Mouse (Mus musculus) intestine, postnatal 0 days (tissue): Measurements from ENCODE around the gene Babam2. TPM values are rescaled to one million over a fixed set of nuclear protein-coding genes. Genes with fewer than 3 reads are reported as not detected.

Source experiments
- ATAC-seq: fragments of 200-750 bp; cut with Nextera tagmentation; 2 replicates; pipeline ENCODE4 v1.8.0; 2017; ENCODE audit warnings: mild to moderate bottlenecking, moderate TSS enrichment, moderate library complexity
- H3K27ac ChIP-seq: fragments of 300-500 bp; sonication (generic); 2 replicates; pipeline ENCODE4 v1.5.1; 2014; ENCODE audit warnings: mild to moderate bottlenecking, low read depth, low read length, moderate library complexity
- H3K27me3 ChIP-seq: fragments of 300-500 bp; sonication (generic); replicated peaks from 2 replicates; pipeline ENCODE4 v1.6.1; 2014; ENCODE audit warnings: low read length, mixed read lengths; ENCODE audit not compliant: control insufficient read depth, insufficient read depth
- H3K36me3 ChIP-seq: fragments of 300-500 bp; sonication (generic); 2 replicates; pipeline ENCODE4 v1.6.1; 2014; ENCODE audit warnings: mild to moderate bottlenecking, moderate library complexity; ENCODE audit not compliant: control insufficient read depth, insufficient read depth
- H3K4me1 ChIP-seq: fragments of 300-500 bp; sonication (generic); replicated peaks from 2 replicates; pipeline ENCODE4 v1.6.1; 2014; ENCODE audit warnings: antibody characterized with exemption, low read length, mixed read lengths; ENCODE audit not compliant: control insufficient read depth, insufficient read depth
- H3K4me2 ChIP-seq: fragments of 300-500 bp; sonication (generic); replicated peaks from 2 replicates; pipeline ENCODE4 v1.6.1; 2014; ENCODE audit warnings: low read depth, mild to moderate bottlenecking, moderate library complexity
- H3K4me3 ChIP-seq: fragments of 300-500 bp; sonication (generic); 2 replicates; pipeline ENCODE4 v1.5.1; 2014; ENCODE audit warnings: low read depth, low read length
- H3K9ac ChIP-seq: fragments of 300-500 bp; sonication (generic); 2 replicates; pipeline ENCODE4 v1.6.1; 2014; ENCODE audit warnings: mild to moderate bottlenecking, low read depth, low read length
- H3K9me3 ChIP-seq: fragments of 300-500 bp; sonication (generic); 2 replicates; pipeline ENCODE4 v1.6.1; 2016; ENCODE audit warnings: mixed run types; ENCODE audit not compliant: control insufficient read depth
- CTCF ChIP-seq: sonication (generic); IDR thresholded peaks from 2 replicates; pipeline ENCODE4 v1.5.1; 2016; ENCODE audit warnings: low read depth, mild to moderate bottlenecking, control low read depth, antibody characterized with exemption, moderate library complexity
- WGBS: fragments of 180-500 bp; shearing (Covaris S2); extraction: QIAGEN DNeasy Blood & Tissue Kit; methylation state at CpG from one replicate; pipeline ENCODE4 v1.1.7; 2014; 5-methylcytosine and 5-hydroxymethylcytosine counted together
- polyA plus RNA-seq: library from polyadenylated mRNA; unstranded; fragments of >200 nt; fragmentation: Nextera tagmentation; extraction: Ambion mirVana; gene quantifications from 2 replicates; pipeline ENCODE4 v1.2.1, GENCODE M21; 2015

The Babam2 gene
- polyA plus RNA-seq, 1 experiment from 2014 or later, result 53.8 TPM

- Histone ChIP-seq H3K4me3 (no peak overlapping the region), H3K4me2 (peak overlapping the region; percentile 46; the same call in 1 of the 2 replicates), H3K27ac (no peak overlapping the region), H3K9ac (no peak overlapping the region), H3K27me3 (no peaks in the 10 kb centered on the region), H3K9me3 (no peaks in the 10 kb centered on the region), H3K4me1 (no peaks in the 10 kb centered on the region), H3K36me3 (no peaks in the 10 kb centered on the region)
- WGBS, result 31% methylated on average over 8 of the region's 8 CpGs
- TF ChIP-seq CTCF, result no peak
- ATAC-seq, result no peak
Observed at GRCm38 (mm10) chr5:31804751-31805150, 107.3 kb downstream of the Babam2 start.

- WGBS, result 98% methylated on average over 6 of the region's 6 CpGs
- 0 out of 2 replicates have a peak, but pooled peaks cover 6% of the 10 kb centered on the region for H3K4me1 ChIP-seq
Observed at GRCm38 (mm10) chr5:31807312-31807711, 109.8 kb downstream of the Babam2 start.

GRCm38 (mm10) chr5:31808271-31808670 lies 110.8 kb downstream of the Babam2 start:
- Histone ChIP-seq H3K4me3 (no peak overlapping the region), H3K27ac (no peak overlapping the region), H3K4me2 (no peak overlapping the region), H3K27me3 (no peaks in the 10 kb centered on the region), H3K36me3 (no peaks in the 10 kb centered on the region), H3K9me3 (no peaks in the 10 kb centered on the region), H3K4me1 (0 out of 2 replicates have a peak, but pooled peaks cover 10% of the 10 kb centered on the region), H3K9ac (no peak overlapping the region)
- TF ChIP-seq CTCF, result no peak
- ATAC-seq, result no peak
- 75% methylated on average over 2 of the region's 2 CpGs for WGBS

More at GRCm38 (mm10) chr5:31807312-31807711, 109.8 kb downstream of the Babam2 start:
- Histone ChIP-seq H3K9ac (no peak overlapping the region), H3K4me2 (no peak overlapping the region), H3K27me3 (no peaks in the 10 kb centered on the region), H3K27ac (no peak overlapping the region), H3K9me3 (no peaks in the 10 kb centered on the region), H3K4me3 (no peak overlapping the region), H3K36me3 (no peaks in the 10 kb centered on the region)
- no peak for ATAC-seq
- TF ChIP-seq CTCF, result no peak

GRCm38 (mm10) chr5:31810796-31811662 lies 113.5 kb downstream of the Babam2 start:
- WGBS, result 21% methylated on average over 12 of the region's 12 CpGs
- Histone ChIP-seq H3K27me3 (no peaks in the 10 kb centered on the region), H3K4me3 (no peak overlapping the region), H3K4me1 (0 out of 2 replicates have a peak, but pooled peaks cover 10% of the 10 kb centered on the region), H3K9ac (no peak overlapping the region), H3K9me3 (no peaks in the 10 kb centered on the region), H3K36me3 (no peaks in the 10 kb centered on the region), H3K4me2 (peak overlapping the region; percentile 46), H3K27ac (peak overlapping the region; percentile 52)
- no peak for TF ChIP-seq CTCF
- ATAC-seq, result peak; percentile 87

- Histone ChIP-seq H3K4me1 (0 out of 2 replicates have a peak, but pooled peaks cover 10% of the 10 kb centered on the region), H3K9ac (no peak overlapping the region), H3K9me3 (no peaks in the 10 kb centered on the region), H3K27ac (peak overlapping the region; percentile 52; the same call in 1 of the 2 replicates), H3K36me3 (no peaks in the 10 kb centered on the region), H3K4me3 (no peak overlapping the region), H3K4me2 (no peak overlapping the region), H3K27me3 (no peaks in the 10 kb centered on the region)
- no peak for ATAC-seq
- 89% methylated on average over 1 of the region's 1 CpGs for WGBS
- no peak for TF ChIP-seq CTCF
Observed at GRCm38 (mm10) chr5:31811663-31812001, 114.1 kb downstream of the Babam2 start.

GRCm38 (mm10) chr5:31813156-31813675 lies 115.7 kb downstream of the Babam2 start:
- Histone ChIP-seq H3K9ac (no peak overlapping the region), H3K4me2 (no peak overlapping the region), H3K4me1 (0 out of 2 replicates have a peak, but pooled peaks cover 10% of the 10 kb centered on the region), H3K9me3 (no peaks in the 10 kb centered on the region), H3K4me3 (no peak overlapping the region), H3K27me3 (no peaks in the 10 kb centered on the region), H3K27ac (no peak overlapping the region), H3K36me3 (no peaks in the 10 kb centered on the region)
- 84% methylated on average over 6 of the region's 6 CpGs for WGBS
- no peak for TF ChIP-seq CTCF
- ATAC-seq, result no peak
